Mouse (Mus musculus) heart, embryonic 14.5 days (tissue): Measurements from ENCODE around the gene Prkg1. TPM values are rescaled to one million over a fixed set of nuclear protein-coding genes. Genes with fewer than 3 reads are reported as not detected.

Experiments used
- ATAC-seq: fragments of 200-750 bp; cut with Nextera tagmentation; 2 replicates; pipeline ENCODE4 v1.8.0; 2017; ENCODE audit warnings: low read depth, moderate TSS enrichment; ENCODE audit not compliant: insufficient number of reproducible peaks, insufficient read depth, low FRiP score
- H3K27ac ChIP-seq, 2 experiments: fragments of 200-500 bp in 1 of 2; fragments of 300-500 bp in 1 of 2; sonication (generic) in 1 of 2; replicated peaks in 1 of 2; 2 replicates each; pipeline ENCODE4 v1.5.1; 2012 to 2014; ENCODE audit warnings: low read depth in 2 of 2, low read length in 2 of 2, control low read depth in 1 of 2, mild to moderate bottlenecking in 1 of 2, mixed read lengths in 1 of 2; ENCODE audit not compliant: control insufficient read depth in 1 of 2, insufficient read depth in 1 of 2
- H3K27me3 ChIP-seq: fragments of 300-500 bp; sonication (generic); 2 replicates; pipeline ENCODE4 v1.6.1; 2014; ENCODE audit warnings: mild to moderate bottlenecking, low read length, control low read depth; ENCODE audit not compliant: control insufficient read depth, insufficient read depth
- H3K36me3 ChIP-seq: fragments of 300-500 bp; sonication (generic); 2 replicates; pipeline ENCODE4 v1.6.1; 2014; ENCODE audit warnings: mild to moderate bottlenecking, control low read depth, low read length, mixed read lengths; ENCODE audit not compliant: control insufficient read depth, insufficient read depth
- H3K4me1 ChIP-seq, 2 experiments: fragments of 200-500 bp in 1 of 2; fragments of 300-500 bp in 1 of 2; sonication (generic) in 1 of 2; 2 replicates each; pipeline ENCODE4 v1.6.1; 2012 to 2014; ENCODE audit warnings: low read length in 2 of 2, control low read depth in 1 of 2, mixed read lengths in 1 of 2; ENCODE audit not compliant: control insufficient read depth in 2 of 2, insufficient read depth in 2 of 2
- H3K4me2 ChIP-seq: fragments of 300-500 bp; sonication (generic); 2 replicates; pipeline ENCODE4 v1.6.1; 2014; ENCODE audit warnings: mild to moderate bottlenecking, low read length
- H3K4me3 ChIP-seq, 2 experiments: fragments of 200-500 bp in 1 of 2; fragments of 300-500 bp in 1 of 2; sonication (generic) in 1 of 2; 2 replicates each; pipeline ENCODE4 v1.5.1; 2012 to 2014; ENCODE audit warnings: low read length in 2 of 2, mild to moderate bottlenecking in 2 of 2, control low read depth in 1 of 2, low read depth in 1 of 2, moderate library complexity in 1 of 2; ENCODE audit not compliant: control insufficient read depth in 1 of 2, insufficient read depth in 1 of 2
- H3K9ac ChIP-seq: fragments of 300-500 bp; sonication (generic); 2 replicates; pipeline ENCODE4 v1.6.1; 2014; ENCODE audit warnings: mild to moderate bottlenecking, low read length
- H3K9me3 ChIP-seq: fragments of 300-500 bp; sonication (generic); 2 replicates; pipeline ENCODE4 v1.6.1; 2016; ENCODE audit warnings: low read length, control low read depth; ENCODE audit not compliant: control insufficient read depth
- WGBS: fragments of 180-500 bp; shearing (Covaris S2); extraction: QIAGEN DNeasy Blood & Tissue Kit; methylation state at CpG from one replicate; pipeline ENCODE4 v1.1.7; 2014; 5-methylcytosine and 5-hydroxymethylcytosine counted together
- polyA plus RNA-seq: library from polyadenylated mRNA; unstranded; fragments of >200 nt; fragmentation: Nextera tagmentation; extraction: Ambion mirVana; gene quantifications from 2 replicates; pipeline ENCODE4 v1.2.1, GENCODE M21; 2014

Prkg1 gene
- polyA plus RNA-seq, 1 experiment from 2014 or later, result 9.6 TPM

DNA sequence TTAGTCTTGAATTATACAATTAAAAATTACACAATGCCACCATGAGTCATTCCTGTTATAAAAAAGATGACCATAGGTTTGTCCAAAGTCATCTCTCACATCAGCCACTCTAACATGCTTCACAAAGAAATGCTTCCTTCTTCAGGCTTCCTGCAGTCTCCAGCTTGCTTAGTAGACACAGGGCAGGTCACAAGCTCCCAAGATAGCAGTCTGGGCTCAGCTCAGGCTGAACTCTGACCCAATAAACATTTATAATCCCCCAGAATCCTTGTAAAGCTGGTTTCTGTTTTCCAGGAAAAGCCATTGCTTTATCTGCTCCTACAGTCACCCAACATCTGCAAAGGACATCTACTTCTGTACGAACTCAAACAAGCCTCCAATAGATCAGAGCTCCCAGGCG lies 938.7 kb downstream of the Prkg1 start:
- Histone ChIP-seq H3K4me2 (no peak overlapping the region), H3K4me1 (no peaks in the 10 kb centered on the region), H3K9me3 (no peaks in the 10 kb centered on the region; the same call in 1 of the 2 replicates), H3K36me3 (no peaks in the 10 kb centered on the region), H3K4me3 (no peak overlapping the region), H3K9ac (no peak overlapping the region), H3K27me3 (no peaks in the 10 kb centered on the region), H3K27ac (no peak overlapping the region)
- ATAC-seq, result no peak
- WGBS, result 53% methylated on average over 2 of the region's 2 CpGs

- Histone ChIP-seq H3K4me1 (no peaks in the 10 kb centered on the region), H3K36me3 (no peaks in the 10 kb centered on the region), H3K9ac (no peak overlapping the region), H3K4me2 (no peak overlapping the region), H3K4me3 (no peak overlapping the region), H3K27me3 (no peaks in the 10 kb centered on the region), H3K9me3 (no peaks in the 10 kb centered on the region), H3K27ac (no peak overlapping the region)
- no peak for ATAC-seq
- 81% methylated on average over 6 of the region's 6 CpGs for WGBS
These were observed 949.2 kb downstream of the Prkg1 start for GRCm38 (mm10) chr19:30815661-30816060.

DNA sequence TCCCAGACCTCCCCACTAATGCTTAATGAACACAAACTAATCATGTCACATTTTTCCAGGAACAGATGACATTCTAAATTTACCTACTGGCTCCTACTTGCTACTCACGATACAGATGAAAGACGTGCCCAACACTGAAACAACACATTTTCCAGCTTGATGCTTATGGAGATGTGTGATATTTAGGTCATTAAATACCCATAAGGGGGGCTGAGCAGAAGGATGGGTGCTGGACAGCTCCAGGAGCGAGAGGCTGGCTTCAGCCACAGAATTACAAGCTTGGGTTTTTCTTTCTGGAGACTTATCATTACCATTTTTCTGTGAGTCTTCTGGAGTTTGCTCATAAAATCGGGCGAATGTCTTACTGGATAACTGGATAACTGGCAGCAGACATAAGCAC lies 958.6 kb downstream of the Prkg1 start:
- no peak for ATAC-seq
- no peaks in the 10 kb centered on the region for H3K9me3 ChIP-seq
- H3K36me3 ChIP-seq, result no peaks in the 10 kb centered on the region
- WGBS, result 58% methylated on average over 5 of the region's 5 CpGs
- no peak overlapping the region for H3K27ac ChIP-seq
- peaks cover 0 to 4% of the 10 kb centered on the region in 2 experiments; a peak in 1 of 4 replicates for H3K4me1 ChIP-seq
- H3K4me2 ChIP-seq, result no peak overlapping the region
- H3K4me3 ChIP-seq, result no peak overlapping the region
- H3K9ac ChIP-seq, result no peak overlapping the region
- H3K27me3 ChIP-seq, result no peaks in the 10 kb centered on the region

DNA sequence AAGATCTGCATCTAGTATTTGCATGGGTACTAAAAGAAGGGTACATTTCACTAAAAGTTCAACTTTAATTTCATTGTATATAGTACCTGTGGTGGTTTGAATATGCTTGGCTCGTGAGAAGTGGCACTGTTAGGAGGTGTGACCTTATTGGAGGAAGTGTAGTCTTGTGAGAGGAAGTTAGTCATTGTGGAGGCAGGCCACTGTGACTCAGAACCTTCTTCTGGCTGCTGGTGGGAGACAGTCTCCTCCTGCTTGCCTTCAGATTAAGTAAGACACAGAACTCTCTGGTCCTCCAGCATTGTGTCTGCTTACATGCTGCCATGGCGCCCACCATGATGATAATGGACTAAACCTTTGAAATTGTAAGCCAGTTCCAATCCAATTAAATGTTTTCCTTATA lies 984.0 kb downstream of the Prkg1 start:
- ATAC-seq, result no peak
- Histone ChIP-seq H3K9ac (no peak overlapping the region), H3K27me3 (no peaks in the 10 kb centered on the region), H3K36me3 (no peaks in the 10 kb centered on the region), H3K4me1 (no peaks in the 10 kb centered on the region), H3K27ac (no peak overlapping the region), H3K9me3 (no peaks in the 10 kb centered on the region), H3K4me2 (no peak overlapping the region), H3K4me3 (no peak overlapping the region)
- 73% methylated on average over 2 of the region's 2 CpGs for WGBS

DNA sequence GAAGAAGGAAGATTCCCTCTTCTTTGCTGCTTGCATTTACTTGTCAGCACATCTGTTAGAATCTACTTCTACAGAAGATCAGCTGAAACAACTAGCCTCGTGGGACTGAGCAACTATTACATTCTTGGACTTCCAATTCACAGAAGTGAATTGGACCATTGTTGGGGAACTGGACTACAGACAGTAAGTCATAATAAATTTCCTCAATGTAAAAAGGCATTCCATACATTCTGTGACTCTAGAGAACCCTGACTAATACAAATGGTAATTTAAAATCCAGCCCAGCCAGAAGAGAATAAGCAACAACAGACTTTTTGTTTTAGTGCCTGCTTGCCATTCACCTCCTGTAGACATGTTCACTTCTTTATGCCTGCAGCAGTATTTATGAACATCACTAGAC lies 996.5 kb downstream of the Prkg1 start:
- Histone ChIP-seq H3K36me3 (no peaks in the 10 kb centered on the region), H3K4me1 (no peaks in the 10 kb centered on the region), H3K9ac (no peak overlapping the region), H3K4me2 (no peak overlapping the region), H3K27ac (no peak overlapping the region), H3K9me3 (no peaks in the 10 kb centered on the region), H3K27me3 (no peaks in the 10 kb centered on the region), H3K4me3 (no peak overlapping the region)
- 62% methylated on average over 1 of the region's 1 CpGs for WGBS
- no peak for ATAC-seq

DNA sequence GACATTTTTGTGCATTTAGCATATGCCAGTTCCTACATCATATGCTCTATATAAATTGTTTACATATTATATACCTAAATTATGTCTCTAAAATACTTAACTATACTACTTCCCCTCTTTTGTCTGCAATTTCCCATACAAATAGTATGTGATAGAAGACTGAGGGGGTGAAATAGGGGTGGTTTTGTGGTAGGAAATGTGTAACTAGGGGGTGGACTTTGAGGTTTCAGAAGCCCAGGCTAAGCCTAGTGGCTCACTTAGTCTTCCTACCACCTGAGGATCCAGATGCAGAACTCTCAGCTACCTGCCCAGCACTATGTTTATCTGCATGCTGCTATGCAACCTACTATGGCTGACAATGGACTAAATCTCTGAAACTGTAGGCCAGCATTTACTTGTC lies 1020.4 kb downstream of the Prkg1 start:
- H3K9ac ChIP-seq, result no peak overlapping the region
- H3K27ac ChIP-seq, result no peak overlapping the region
- H3K36me3 ChIP-seq, result no peaks in the 10 kb centered on the region
- no peaks in the 10 kb centered on the region for H3K9me3 ChIP-seq
- H3K27me3 ChIP-seq, result no peaks in the 10 kb centered on the region
- H3K4me2 ChIP-seq, result no peak overlapping the region
- no peak for ATAC-seq
- no peak overlapping the region for H3K4me3 ChIP-seq
- no peaks in the 10 kb centered on the region for H3K4me1 ChIP-seq

DNA sequence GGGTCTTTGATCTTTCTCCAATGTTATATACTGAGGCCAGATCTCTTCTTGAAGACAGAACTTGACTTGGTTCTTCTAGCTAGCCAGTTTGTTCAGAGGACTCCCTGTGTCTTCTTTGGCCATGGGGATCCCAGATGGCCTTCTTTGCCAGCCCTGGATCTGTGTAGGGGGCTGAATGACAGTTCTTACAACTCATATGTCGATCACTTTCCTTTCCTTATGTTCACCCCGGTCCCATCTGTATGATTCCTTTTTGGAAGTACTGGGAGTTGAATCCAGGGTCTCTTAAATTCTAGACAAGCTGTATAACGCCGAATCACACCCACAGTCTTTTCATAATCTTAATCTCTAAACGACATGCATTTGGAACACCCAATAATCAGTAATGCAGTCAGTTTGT lies 1065.7 kb downstream of the Prkg1 start:
- no peak overlapping the region for H3K4me2 ChIP-seq
- H3K9me3 ChIP-seq, result no peaks in the 10 kb centered on the region
- no peaks in the 10 kb centered on the region for H3K36me3 ChIP-seq
- no peak overlapping the region for H3K27ac ChIP-seq
- no peak overlapping the region for H3K4me3 ChIP-seq
- no peaks in the 10 kb centered on the region for H3K27me3 ChIP-seq
- H3K4me1 ChIP-seq, result no peaks in the 10 kb centered on the region
- no peak overlapping the region for H3K9ac ChIP-seq
- 85% methylated on average over 5 of the region's 5 CpGs for WGBS
- no peak for ATAC-seq

DNA sequence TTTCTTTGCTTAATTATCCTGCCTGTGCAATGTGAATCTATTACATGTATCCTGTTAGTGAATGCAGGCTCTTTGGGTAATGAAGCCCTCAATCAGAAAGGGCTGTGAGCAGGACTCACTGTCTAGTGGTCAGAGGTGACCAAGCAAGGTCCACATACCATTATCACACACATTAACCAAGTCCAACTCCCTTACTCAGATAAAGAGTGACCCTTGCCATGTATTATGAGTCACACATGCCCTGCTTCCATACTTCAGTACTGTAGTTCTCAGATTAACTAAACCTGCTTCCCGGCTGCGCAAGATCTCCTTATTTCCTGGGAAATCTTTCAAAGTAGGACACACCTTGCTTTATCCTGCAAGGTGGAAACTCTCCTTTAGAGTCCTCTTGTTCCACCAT lies 1073.6 kb downstream of the Prkg1 start:
- ATAC-seq, result no peak
- Histone ChIP-seq H3K9me3 (no peaks in the 10 kb centered on the region), H3K36me3 (no peaks in the 10 kb centered on the region), H3K4me2 (no peak overlapping the region), H3K4me3 (no peak overlapping the region), H3K27me3 (no peaks in the 10 kb centered on the region), H3K27ac (no peak overlapping the region), H3K4me1 (no peaks in the 10 kb centered on the region), H3K9ac (no peak overlapping the region)
- WGBS, result 88% methylated on average over 2 of the region's 2 CpGs
